Mouse (Mus musculus) intestine, postnatal 0 days (tissue): ENCODE data around the gene Brd2. TPM values are rescaled to one million over a fixed set of nuclear protein-coding genes. Genes with fewer than 3 reads are reported as not detected.

Experiments
- ATAC-seq: fragments of 200-750 bp; cut with Nextera tagmentation; 2 replicates; pipeline ENCODE4 v1.8.0; 2017; ENCODE audit warnings: mild to moderate bottlenecking, moderate TSS enrichment, moderate library complexity
- H3K27ac ChIP-seq: fragments of 300-500 bp; sonication (generic); 2 replicates; pipeline ENCODE4 v1.5.1; 2014; ENCODE audit warnings: mild to moderate bottlenecking, low read depth, low read length, moderate library complexity
- H3K27me3 ChIP-seq: fragments of 300-500 bp; sonication (generic); replicated peaks from 2 replicates; pipeline ENCODE4 v1.6.1; 2014; ENCODE audit warnings: low read length, mixed read lengths; ENCODE audit not compliant: control insufficient read depth, insufficient read depth
- H3K36me3 ChIP-seq: fragments of 300-500 bp; sonication (generic); 2 replicates; pipeline ENCODE4 v1.6.1; 2014; ENCODE audit warnings: mild to moderate bottlenecking, moderate library complexity; ENCODE audit not compliant: control insufficient read depth, insufficient read depth
- H3K4me1 ChIP-seq: fragments of 300-500 bp; sonication (generic); replicated peaks from 2 replicates; pipeline ENCODE4 v1.6.1; 2014; ENCODE audit warnings: antibody characterized with exemption, low read length, mixed read lengths; ENCODE audit not compliant: control insufficient read depth, insufficient read depth
- H3K4me2 ChIP-seq: fragments of 300-500 bp; sonication (generic); replicated peaks from 2 replicates; pipeline ENCODE4 v1.6.1; 2014; ENCODE audit warnings: low read depth, mild to moderate bottlenecking, moderate library complexity
- H3K4me3 ChIP-seq: fragments of 300-500 bp; sonication (generic); 2 replicates; pipeline ENCODE4 v1.5.1; 2014; ENCODE audit warnings: low read depth, low read length
- H3K9ac ChIP-seq: fragments of 300-500 bp; sonication (generic); 2 replicates; pipeline ENCODE4 v1.6.1; 2014; ENCODE audit warnings: mild to moderate bottlenecking, low read depth, low read length
- H3K9me3 ChIP-seq: fragments of 300-500 bp; sonication (generic); 2 replicates; pipeline ENCODE4 v1.6.1; 2016; ENCODE audit warnings: mixed run types; ENCODE audit not compliant: control insufficient read depth
- CTCF ChIP-seq: sonication (generic); IDR thresholded peaks from 2 replicates; pipeline ENCODE4 v1.5.1; 2016; ENCODE audit warnings: low read depth, mild to moderate bottlenecking, control low read depth, antibody characterized with exemption, moderate library complexity
- WGBS: fragments of 180-500 bp; shearing (Covaris S2); extraction: QIAGEN DNeasy Blood & Tissue Kit; methylation state at CpG from one replicate; pipeline ENCODE4 v1.1.7; 2014; 5-methylcytosine and 5-hydroxymethylcytosine counted together
- polyA plus RNA-seq: library from polyadenylated mRNA; unstranded; fragments of >200 nt; fragmentation: Nextera tagmentation; extraction: Ambion mirVana; gene quantifications from 2 replicates; pipeline ENCODE4 v1.2.1, GENCODE M21; 2015

Gene Brd2
- polyA plus RNA-seq, 1 experiment from 2014 or later: 51.8 TPM

DNA sequence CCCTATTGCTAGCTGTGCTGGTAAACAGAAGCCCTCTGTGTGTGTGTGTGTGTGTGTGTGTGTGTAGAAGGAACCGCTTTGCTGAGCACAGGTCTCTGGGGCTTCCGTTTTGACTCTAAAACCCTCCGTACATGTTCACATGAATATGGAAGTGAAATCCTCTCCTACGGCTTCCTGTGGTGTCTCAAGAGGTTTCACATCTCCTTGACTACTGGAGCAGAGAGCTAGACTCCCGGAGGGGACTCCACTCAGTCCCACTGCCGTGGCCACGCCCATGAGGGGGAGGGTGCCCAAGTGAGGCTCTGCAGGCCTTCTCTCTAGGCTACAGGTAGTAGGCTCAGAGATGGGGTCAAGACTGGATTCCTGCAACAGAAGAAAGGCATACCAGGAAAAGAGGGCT, 20.6 kb upstream of the Brd2 start, which contains the start of gene H2-DMb2:
H2-DMb2 (plus strand) TSS at position 275 of the 400 bp plus-strand sequence.
- 0 out of 2 replicates have a peak, but pooled peaks cover 2% of the 10 kb centered on the region for H3K4me1 ChIP-seq
- no peak for TF ChIP-seq CTCF
- 31% methylated on average over 7 of the region's 7 CpGs for WGBS
- no peak within 1 kb of the TSS for H3K4me2 ChIP-seq
- H3K27ac ChIP-seq: no peak within 1 kb of the TSS
- H3K9me3 ChIP-seq: no peaks in the 10 kb centered on the region
- ATAC-seq: no peak
- no peak within 1 kb of the TSS for H3K4me3 ChIP-seq
- H3K36me3 ChIP-seq: no peaks in the 10 kb centered on the region
- H3K9ac ChIP-seq: no peak within 1 kb of the TSS
- peaks cover 27% of the 10 kb centered on the region; the same call in 1 of the 2 replicates for H3K27me3 ChIP-seq

GRCm38 (mm10) chr17:34142456-34143010, 20.1 kb upstream of the Brd2 start:
- H3K4me2 ChIP-seq: no peak overlapping the region
- TF ChIP-seq CTCF: no peak
- WGBS: 72% methylated on average over 7 of the region's 7 CpGs
- ATAC-seq: no peak
- H3K4me3 ChIP-seq: no peak overlapping the region
- H3K27me3 ChIP-seq: peaks cover 29% of the 10 kb centered on the region; the same call in 1 of the 2 replicates
- no peaks in the 10 kb centered on the region for H3K36me3 ChIP-seq
- H3K9me3 ChIP-seq: no peaks in the 10 kb centered on the region
- H3K9ac ChIP-seq: no peak overlapping the region
- H3K4me1 ChIP-seq: 0 out of 2 replicates have a peak, but pooled peaks cover 2% of the 10 kb centered on the region
- H3K27ac ChIP-seq: no peak overlapping the region

DNA sequence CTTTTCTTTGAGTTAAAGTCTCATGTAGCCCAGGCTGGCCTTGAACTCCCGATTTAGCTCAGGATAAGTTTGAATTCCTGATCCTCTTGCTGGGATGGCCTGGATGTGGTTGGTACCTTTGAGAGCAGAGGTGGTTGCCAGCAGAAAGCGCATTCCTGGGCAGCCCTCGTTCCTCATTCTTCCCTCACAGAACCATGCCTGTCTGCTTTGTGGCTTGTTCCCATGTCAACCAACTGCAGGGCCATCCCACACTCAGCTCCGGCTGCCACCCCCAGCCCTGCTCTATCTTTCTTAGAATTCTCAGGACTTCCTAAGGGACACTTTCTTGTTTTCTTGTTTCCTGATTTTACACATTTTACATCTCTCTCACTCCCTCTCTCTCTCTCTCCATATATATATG, 19.0 kb upstream of the Brd2 start:
- no peak for TF ChIP-seq CTCF
- no peak overlapping the region for H3K4me3 ChIP-seq
- no peak for ATAC-seq
- no peaks in the 10 kb centered on the region for H3K36me3 ChIP-seq
- peaks cover 29% of the 10 kb centered on the region; the same call in 1 of the 2 replicates for H3K27me3 ChIP-seq
- no peaks in the 10 kb centered on the region for H3K9me3 ChIP-seq
- no peak overlapping the region for H3K4me2 ChIP-seq
- 0 out of 2 replicates have a peak, but pooled peaks cover 2% of the 10 kb centered on the region for H3K4me1 ChIP-seq
- WGBS: 61% methylated on average over 4 of the region's 4 CpGs
- no peak overlapping the region for H3K27ac ChIP-seq
- no peak overlapping the region for H3K9ac ChIP-seq

- Histone ChIP-seq H3K4me1 (0 out of 2 replicates have a peak, but pooled peaks cover 2% of the 10 kb centered on the region), H3K4me2 (0 out of 2 replicates have a peak overlapping the region, but pooled peaks have one; percentile 74), H3K9ac (no peak overlapping the region), H3K9me3 (no peaks in the 10 kb centered on the region), H3K36me3 (no peaks in the 10 kb centered on the region), H3K27me3 (peaks cover 29% of the 10 kb centered on the region; the same call in 1 of the 2 replicates), H3K27ac (no peak overlapping the region), H3K4me3 (no peak overlapping the region)
- no peak for ATAC-seq
- TF ChIP-seq CTCF: no peak
- WGBS: 7% methylated on average over 5 of the region's 5 CpGs
Observed at GRCm38 (mm10) chr17:34140240-34140639, 17.8 kb upstream of the Brd2 start.

DNA sequence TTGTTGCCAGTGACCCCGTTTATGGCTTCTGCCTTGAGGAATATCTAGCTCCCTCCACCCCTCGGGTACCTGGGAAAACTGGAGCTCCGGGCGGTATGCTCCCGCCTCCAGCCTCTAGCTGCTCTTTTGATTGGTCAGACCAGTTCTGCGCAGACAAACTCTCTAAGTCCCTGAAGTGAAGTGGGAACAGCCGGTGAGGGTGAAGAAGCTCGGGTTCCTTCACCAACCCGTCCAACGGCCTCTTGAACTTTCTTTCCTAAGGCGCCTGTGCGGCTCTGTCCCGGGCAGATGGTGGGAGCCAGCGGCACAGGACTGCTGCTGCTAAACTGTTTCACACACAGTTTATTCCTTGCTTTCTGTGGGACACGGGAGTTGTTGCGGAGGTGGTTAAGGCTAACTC, 17.0 kb upstream of the Brd2 start:
- Histone ChIP-seq H3K4me2 (peak overlapping the region; percentile 74), H3K27me3 (peaks cover 29% of the 10 kb centered on the region; the same call in 1 of the 2 replicates), H3K27ac (no peak overlapping the region), H3K4me3 (peak overlapping the region; percentile 29), H3K4me1 (0 out of 2 replicates have a peak, but pooled peaks cover 2% of the 10 kb centered on the region), H3K36me3 (no peaks in the 10 kb centered on the region), H3K9me3 (no peaks in the 10 kb centered on the region), H3K9ac (no peak overlapping the region; the same call in 1 of the 2 replicates)
- TF ChIP-seq CTCF: no peak
- WGBS: 4% methylated on average over 16 of the region's 16 CpGs
- no peak for ATAC-seq

DNA sequence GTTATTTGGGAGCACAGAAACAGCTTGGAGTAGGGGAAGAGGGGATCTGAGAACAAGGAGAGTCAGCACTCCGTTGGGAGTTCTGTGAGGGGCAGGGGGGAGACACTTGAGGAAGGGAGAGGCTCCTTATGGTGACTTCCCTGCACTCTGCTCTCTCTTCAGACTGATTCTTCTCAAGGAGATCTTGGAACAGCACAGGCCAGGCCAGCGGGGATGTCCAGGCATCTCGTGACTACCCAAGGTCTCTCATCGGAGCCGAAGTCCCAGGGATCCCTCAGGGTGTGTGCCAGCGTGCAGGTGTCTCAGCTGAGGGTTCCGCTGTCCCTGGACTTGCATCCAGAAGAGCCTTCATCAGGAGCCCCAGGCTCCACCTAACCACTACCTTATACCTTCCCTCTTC, 16.2 kb upstream of the Brd2 start:
- no peak for ATAC-seq
- 78% methylated on average over 7 of the region's 7 CpGs for WGBS
- Histone ChIP-seq H3K4me1 (0 out of 2 replicates have a peak, but pooled peaks cover 2% of the 10 kb centered on the region), H3K27me3 (peaks cover 29% of the 10 kb centered on the region; the same call in 1 of the 2 replicates), H3K9ac (no peak overlapping the region), H3K36me3 (no peaks in the 10 kb centered on the region), H3K4me3 (no peak overlapping the region), H3K9me3 (no peaks in the 10 kb centered on the region), H3K27ac (no peak overlapping the region), H3K4me2 (no peak overlapping the region)
- no peak for TF ChIP-seq CTCF
